Mouse (Mus musculus): ENCODE measurements around the gene Faap24.

Faap24 gene

DNA sequence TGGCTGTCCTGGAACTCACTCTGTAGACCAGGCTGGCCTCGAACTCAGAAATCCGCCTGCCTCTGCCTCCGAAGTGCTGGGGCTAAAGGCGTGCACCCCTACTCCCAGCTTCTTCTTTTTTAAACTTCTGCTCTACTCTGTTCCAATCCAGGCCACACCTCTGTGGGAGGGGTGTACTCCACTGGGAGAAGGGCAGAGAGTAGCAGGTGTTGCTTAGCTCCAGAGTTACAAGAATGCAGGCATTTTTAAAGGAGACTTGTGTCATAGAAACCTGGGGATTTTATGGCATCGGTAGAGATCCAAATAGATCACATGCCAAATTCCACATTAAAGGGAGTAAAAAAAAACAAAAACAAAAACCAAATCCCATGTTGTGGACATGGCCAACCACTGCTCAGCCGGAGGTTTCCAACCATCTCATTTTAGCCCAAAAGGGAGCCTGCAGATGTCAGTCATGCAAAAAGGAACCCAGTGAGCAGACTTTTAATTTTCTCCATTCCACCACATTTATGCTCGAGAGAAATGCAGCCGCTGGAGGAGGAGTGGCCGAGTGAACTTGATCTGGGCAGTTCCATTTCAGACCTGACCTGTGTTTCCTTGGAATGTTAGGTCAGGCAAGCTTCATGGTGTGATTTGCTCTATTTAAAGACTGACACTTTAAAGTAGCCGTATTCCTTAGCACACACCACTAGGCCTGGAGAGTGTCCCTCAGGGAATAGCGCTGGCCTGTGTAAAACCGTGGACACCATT lies 31.3 kb downstream of the Faap24 start:
- DNase-seq (ENCODE audit: low spot score), result peak; percentile 52

- peak; percentile 42 for DNase-seq (ENCODE audit: low spot score)
These were observed 33.8 kb downstream of the Faap24 start for GRCm38 (mm10) chr7:35362868-35363267.

- no peak for DNase-seq (ENCODE audit: low spot score)
These were observed 34.4 kb downstream of the Faap24 start for GRCm38 (mm10) chr7:35362253-35362652.

- no peak for DNase-seq (ENCODE audit: low spot score)
These were observed 39.0 kb downstream of the Faap24 start for GRCm38 (mm10) chr7:35357621-35358020.

GRCm38 (mm10) chr7:35355303-35355872 lies 41.2 kb downstream of the Faap24 start:
- no peak for DNase-seq (ENCODE audit: low spot score)

DNA sequence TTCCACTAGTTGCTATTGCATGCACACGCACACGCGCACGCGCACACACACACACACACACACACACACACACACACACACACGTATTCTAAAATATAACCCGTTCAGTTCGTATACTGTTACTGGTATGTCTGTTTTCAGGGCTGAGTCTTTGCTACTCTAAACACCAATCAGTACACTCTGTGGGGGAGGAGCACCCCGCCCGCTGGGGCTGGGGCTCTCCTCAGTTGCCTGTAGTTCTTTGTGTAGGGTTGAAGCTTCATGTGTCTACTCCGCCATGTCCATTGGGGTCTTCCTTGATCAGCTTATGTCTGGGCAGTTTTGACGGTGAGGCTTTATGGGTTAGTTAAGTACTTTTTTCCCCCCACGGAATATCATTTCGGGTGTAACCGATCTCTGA lies 43.3 kb downstream of the Faap24 start:
- DNase-seq (ENCODE audit: low spot score), result no peak

DNA sequence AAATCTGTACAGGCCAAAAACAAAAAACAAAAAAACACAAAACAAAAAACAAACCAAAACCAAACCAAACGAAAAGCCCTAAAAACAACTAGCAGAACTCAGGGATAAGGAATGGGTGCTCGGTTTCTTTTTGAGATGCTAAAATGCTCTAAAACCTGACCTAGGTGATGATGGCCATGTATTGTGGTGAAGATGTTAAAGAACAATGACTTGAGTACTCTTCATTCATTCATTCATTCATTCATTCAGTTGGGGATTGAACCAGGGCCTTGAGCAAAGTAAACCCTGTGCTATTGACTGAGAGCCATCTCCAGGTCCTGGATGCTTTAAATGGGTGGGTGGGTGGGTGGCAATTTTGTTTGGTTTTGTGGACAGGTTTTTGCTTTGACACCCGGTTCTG lies 45.5 kb downstream of the Faap24 start:
- DNase-seq (ENCODE audit: low spot score), result no peak

- no peak for DNase-seq (ENCODE audit: low spot score)
These were observed 46.6 kb downstream of the Faap24 start for GRCm38 (mm10) chr7:35349886-35350684.

DNA sequence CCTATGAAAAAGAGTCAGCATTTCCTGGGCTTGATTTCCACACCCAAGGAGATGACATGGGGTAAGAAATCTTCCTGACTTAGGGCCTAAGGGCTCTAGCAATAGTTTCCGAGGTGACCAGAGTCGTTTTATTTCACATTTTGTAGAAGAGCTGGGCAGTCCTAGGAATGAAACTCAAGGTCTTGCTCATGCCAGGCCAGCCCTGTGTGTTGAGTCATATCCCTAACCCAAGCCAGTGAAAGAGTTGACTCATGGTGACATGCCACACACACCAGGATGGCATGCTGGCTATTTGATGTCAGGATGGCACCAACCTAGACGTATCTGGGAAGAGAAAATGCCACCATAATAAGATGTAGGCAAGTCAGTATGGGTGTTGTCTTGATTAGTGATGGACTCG lies 47.6 kb downstream of the Faap24 start:
- DNase-seq (ENCODE audit: low spot score), result no peak

DNA sequence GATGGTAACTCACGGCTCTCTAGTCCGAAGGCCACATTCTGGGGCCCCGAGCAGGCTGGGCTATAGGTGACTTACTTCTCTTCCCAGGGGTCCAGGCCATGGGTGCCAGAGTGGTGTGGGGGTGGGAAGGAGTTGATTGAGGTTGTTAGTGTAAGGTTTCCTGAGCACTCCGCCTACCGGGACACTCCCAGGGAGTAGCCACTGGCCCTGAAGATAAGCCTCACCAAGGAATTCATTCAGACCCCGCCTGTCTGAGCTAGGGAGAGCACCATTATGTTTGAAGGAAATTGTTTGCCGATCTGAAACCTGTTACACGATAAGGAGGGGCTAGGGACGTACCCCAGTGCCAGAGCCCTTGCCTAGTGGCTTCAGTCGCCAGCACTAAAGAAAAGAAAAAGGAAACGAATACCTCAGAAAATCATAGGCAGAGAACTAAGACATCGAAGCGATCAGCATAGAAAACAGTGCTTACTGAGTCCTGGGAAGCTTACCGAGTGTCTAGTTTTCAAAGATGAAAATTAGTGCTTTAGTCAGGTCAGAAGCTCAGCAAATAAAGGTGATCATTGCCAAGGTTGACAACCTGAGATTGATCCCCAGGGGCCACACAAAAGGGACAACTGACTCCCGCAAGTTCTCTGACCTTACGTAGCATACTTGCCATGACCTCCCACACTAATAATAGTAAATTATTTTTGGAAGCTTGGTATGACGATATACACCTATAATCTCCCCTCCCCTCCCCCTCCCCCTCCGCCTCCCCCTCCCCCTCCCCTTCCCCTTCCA lies 48.5 kb downstream of the Faap24 start:
- DNase-seq (ENCODE audit: low spot score), result no peak

- no peak for DNase-seq (ENCODE audit: low spot score)
These were observed 51.8 kb downstream of the Faap24 start for GRCm38 (mm10) chr7:35344785-35345330.

- no peak for DNase-seq (ENCODE audit: low spot score)
These were observed 54.1 kb downstream of the Faap24 start for GRCm38 (mm10) chr7:35342498-35342897.
